Mouse (Mus musculus) thymus, postnatal 10 days (tissue): ENCODE data around the gene Cit.

Experiments
- DNase-seq, 2 experiments: peaks; one replicate each; pipeline ENCODE4 v3.0.0; 2021; ENCODE audit warnings: low spot score in 2 of 2

The Cit gene

DNA sequence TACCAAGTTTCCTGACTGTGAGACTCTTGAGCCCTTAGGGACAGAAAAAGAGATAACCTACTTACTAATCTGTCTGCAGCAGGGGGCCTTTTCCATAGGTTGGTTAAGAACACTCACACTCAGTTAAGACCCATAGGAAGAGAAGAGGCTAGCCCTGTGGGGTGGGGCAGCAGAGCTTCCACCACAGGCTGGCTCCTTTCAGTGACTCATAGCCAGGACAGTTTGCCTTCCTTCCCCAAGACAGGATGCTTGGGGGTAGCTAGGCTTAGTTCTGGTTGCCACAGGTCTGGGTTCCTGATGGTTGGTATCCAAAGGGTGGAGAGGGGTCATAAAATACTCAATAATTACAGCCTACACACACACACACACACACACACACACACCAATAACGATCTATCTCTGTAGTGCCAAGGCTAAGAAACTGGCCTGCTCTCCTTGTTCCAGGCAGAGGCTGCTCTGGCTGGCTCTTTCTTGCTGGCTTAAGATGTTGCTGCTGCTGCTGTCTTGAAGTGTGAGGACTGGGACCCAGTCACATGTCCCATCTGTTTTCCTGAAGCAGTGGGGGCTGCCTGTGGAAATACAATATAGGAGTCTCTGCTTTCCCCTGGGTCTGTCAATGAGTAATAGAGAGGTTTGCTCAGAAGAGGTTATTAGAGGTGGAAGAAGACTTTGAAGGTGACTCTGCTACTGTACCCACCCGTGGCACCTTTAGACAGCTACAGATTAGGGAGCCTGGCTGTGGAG is 165.0 kb downstream of the Cit start:
- DNase-seq: no peak

GRCm38 (mm10) chr5:116011700-116012099 is 166.6 kb downstream of the Cit start:
- no peak for DNase-seq

- DNase-seq: no peak
These were observed 167.4 kb downstream of the Cit start for GRCm38 (mm10) chr5:116012503-116012902.

- no peak for DNase-seq
These were observed 168.7 kb downstream of the Cit start for GRCm38 (mm10) chr5:116013821-116014220.

GRCm38 (mm10) chr5:116014237-116014636 is 169.2 kb downstream of the Cit start:
- no peak for DNase-seq

- DNase-seq: no peak
These were observed 171.5 kb downstream of the Cit start for GRCm38 (mm10) chr5:116016542-116016941.

DNA sequence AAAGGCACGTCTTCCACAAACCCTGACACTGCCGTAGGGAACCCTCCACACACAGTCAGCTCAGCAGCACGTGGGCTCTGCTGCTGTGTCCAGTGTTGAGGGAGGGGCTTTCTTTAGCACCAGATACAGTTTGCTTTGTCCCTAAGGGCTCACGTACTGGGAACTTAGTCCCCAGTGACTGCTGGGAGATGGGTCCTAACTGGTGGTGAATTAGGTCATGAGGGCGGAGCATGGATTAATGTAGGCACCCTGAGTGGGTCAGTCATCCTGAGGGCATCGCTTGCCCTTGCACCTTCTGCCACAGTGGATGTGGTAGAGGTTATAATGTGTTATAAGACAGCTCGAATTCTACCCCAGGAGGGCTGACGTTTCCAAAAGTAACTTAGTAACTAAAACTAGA is 172.3 kb downstream of the Cit start:
- DNase-seq: no peak

- DNase-seq: no peak
These were observed 173.1 kb downstream of the Cit start for GRCm38 (mm10) chr5:116018196-116018595.

DNA sequence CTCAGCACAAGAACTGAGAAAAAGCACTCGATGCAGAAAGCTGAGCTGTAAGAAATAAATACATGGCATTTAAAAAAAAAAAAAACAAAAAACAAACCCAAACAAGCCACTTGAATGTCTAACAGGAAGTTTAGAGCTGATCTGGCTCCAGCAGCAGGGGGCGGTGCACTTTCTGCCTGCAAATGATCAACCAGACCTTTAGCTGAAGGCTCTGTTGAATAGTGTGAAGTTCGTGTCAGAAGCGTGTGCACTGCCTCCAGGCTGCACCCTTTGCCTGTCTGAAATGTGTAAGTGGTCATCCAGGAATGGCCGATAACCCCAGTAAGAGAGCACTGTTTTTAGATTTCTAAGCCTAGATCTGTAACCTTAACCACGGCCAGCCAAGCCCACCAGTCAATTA is 173.7 kb downstream of the Cit start:
- no peak for DNase-seq

- no peak for DNase-seq
These were observed 174.3 kb downstream of the Cit start for GRCm38 (mm10) chr5:116019371-116019770.

DNA sequence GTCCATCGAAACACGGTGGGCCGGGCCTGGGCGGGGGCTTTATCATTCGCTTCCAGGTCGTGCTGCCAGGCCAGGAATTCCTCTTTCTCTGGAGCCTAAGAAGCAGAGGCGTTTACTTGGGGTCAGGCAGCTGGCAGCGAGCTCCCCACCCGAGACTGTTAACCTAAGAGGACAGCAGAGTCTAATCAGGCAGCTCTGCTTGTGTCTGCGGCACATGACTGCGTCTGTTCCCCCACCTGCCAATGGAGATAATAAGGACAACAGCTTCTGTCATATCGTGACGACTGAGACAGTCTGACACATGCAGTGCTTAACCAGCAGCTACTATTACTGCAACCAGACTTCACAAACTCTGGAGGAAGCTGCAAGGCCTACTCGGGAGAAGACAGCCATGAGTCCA is 176.5 kb downstream of the Cit start:
- no peak for DNase-seq

GRCm38 (mm10) chr5:116022131-116022530 is 177.1 kb downstream of the Cit start:
- DNase-seq: no peak

GRCm38 (mm10) chr5:116022658-116023200 is 177.7 kb downstream of the Cit start:
- DNase-seq: no peak

GRCm38 (mm10) chr5:116023251-116023661 is 178.2 kb downstream of the Cit start:
- no peak for DNase-seq

GRCm38 (mm10) chr5:116023821-116024284 is 178.8 kb downstream of the Cit start:
- DNase-seq: no peak

DNA sequence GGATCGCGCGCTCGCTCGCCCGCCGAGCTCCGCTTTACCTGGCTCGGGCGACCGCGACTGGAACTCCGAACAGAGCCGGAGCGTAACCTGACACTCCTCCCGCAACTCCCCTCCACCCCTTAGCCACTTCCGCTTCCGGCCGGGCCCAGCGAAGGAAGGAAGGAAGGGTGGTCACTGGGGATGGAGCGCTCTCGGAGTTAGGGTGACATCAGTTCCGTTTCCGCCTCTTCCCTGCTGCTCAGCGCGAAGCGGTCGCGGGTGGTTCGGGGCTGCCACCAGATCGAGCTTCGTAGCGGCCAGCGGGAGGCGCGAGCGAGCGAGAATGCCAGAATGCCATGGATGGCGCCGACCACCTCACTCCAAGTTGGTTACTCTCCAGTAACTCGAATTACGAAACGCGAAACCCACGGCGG is 179.3 kb downstream of the Cit start, which contains the start of gene Prkab1:
TSS of gene Prkab1 (minus strand) at position 182 of the 413 bp plus-strand sequence.
- DNase-seq: peak; percentile 92

- no peak for DNase-seq
These were observed 181.0 kb downstream of the Cit start for GRCm38 (mm10) chr5:116026107-116026506.

- DNase-seq: no peak
These were observed 181.5 kb downstream of the Cit start for GRCm38 (mm10) chr5:116026561-116026960.

- peak; percentile 72 to 73 for DNase-seq
These were observed 184.0 kb downstream of the Cit start for GRCm38 (mm10) chr5:116029071-116029470.

DNA sequence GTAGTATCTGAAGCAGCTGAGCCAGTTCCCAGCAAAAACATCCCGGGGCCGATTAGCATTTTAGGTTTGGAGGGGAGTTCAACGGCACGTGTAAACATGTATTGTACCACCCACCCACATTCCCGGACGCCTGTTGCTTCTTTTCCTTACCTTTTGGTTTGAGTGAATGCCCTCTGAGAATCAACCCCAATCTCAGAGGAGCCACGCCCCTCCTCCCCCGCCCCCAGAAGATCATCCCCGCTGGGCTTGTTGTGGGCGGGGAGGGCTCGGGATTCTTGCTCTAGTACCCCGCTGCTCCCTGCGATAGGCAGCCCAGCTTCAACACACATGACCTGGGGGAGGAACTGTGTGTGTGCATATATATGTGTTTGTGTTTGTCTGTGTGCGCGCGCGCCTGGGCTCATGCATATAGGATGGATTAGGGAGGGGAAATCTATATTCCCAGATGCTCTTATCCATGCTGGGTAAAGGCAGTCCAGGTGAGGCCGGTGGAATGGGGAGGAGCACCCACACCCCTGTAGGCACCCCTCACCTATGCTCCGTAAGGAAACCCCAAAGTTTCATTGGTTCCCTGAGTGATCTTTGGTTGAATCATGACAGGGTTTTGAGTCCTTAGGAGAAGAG is 185.6 kb downstream of the Cit start:
- no peak for DNase-seq

- DNase-seq: peak; percentile 35 to 75
These were observed 186.1 kb downstream of the Cit start for GRCm38 (mm10) chr5:116031190-116031577.

GRCm38 (mm10) chr5:116036465-116036864 is 191.4 kb downstream of the Cit start:
- no peak for DNase-seq

DNA sequence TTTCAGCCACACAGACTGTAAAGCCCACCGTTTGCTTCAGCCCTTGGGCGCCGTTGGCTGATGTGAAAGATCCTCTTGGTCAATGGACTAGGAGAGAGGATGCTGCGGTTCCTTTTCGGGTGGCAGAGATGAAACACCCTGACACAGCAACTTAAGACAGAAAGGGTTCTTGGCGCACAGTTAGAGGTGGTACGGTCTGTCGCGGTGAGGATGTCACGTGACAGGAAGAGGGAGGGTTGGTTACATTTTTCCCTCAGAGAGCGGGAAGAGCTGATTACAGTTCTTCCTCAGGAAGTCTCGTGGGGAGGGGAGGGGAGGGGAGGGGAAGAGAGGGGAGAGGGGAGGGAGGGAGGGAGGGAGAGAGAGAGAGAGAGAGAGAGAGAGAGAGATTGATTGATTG is 192.7 kb downstream of the Cit start:
- no peak for DNase-seq
